Mouse (Mus musculus) right cerebral cortex, postnatal 25 days (tissue): ENCODE results near the gene Tmx4.
"Not testable (repeated sequence)": the region's sequence is repeated elsewhere in the genome, so short reads cannot be mapped to it uniquely, and the experiment has no call there.

Experiments used
- DNase-seq: peaks from one replicate; pipeline ENCODE4 v3.0.0; 2022

The Tmx4 gene

DNA sequence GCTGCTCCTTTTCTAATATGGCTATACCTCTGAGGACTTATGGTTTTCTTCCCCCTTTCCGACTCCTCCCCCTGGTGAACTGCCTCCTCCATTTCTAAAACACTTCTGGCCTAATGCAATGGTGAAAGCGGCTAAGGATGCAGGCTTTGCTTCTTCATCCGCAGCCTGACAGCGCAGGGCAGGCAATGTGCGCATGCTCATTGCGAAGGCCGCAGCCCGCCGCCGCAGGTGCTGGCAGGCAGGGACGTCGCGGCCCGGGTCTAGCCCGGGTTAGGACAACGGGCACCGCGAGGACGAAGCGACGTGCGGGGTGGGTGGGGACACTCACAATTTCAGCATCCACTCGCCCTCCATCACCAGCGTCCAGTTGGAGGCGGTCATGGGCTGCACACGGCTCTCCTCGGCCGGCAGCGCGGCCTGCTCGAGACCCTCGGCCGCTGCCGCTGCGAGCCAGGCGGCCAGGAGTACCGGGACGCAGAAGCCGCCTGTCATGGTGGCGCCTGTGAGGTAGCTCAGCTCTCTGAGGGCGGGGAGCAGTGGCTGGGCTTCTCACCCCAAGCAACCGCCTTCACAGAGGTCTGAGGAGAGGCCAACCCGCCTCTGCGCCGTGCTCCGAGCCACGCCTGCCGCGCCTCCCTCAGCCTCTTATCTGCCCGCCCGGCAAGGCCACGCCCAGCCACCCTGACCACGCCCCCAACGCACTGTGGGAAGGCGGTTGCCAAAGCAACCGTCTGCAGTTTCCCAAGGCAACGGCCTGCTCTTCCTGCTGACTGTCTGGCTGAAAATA, at the start of gene Tmx4:
Gene Tmx4 (minus strand): TSS at position 632 of the 787 bp plus-strand sequence.
- DNase-seq = peak; percentile 98

- no peak for DNase-seq
Measured at GRCm38 (mm10) chr2:134692125-134692524, 48.2 kb upstream of the Tmx4 start.

GRCm38 (mm10) chr2:134691055-134691454, 47.1 kb upstream of the Tmx4 start:
- DNase-seq = no peak

GRCm38 (mm10) chr2:134682326-134682725, 38.4 kb upstream of the Tmx4 start:
- DNase-seq = no peak

DNA sequence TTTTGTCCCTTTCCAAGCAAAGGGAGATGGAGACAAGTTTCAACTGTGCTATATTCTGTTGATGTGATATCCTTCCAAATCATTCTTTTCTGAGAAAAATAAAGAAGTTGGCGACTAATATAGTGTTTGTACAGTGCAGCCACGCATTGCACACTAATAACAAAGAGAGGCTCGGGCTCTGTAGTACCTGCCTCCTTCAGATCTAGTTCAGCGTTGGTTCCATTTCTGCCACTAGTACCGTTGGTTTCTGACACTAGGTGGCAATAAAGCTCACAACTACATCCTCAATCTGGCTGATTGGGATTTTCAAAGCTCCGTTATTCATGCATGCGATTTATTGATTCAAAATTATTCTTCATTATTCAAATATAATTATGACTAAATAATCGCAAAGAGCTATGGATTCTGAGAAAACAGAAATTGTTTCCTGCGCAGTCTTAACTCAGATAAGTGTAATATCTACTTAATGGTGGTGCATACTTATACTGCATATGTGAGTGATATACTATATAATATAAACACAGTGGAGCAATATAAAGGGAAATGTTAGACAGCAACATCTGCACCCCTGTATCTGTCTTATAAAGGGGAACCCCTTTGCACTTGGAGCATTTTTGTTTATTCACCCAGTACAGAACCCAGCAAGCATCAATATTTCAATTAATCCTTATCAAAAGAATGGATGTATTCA, 37.5 kb upstream of the Tmx4 start:
- DNase-seq = peak; percentile 36

DNA sequence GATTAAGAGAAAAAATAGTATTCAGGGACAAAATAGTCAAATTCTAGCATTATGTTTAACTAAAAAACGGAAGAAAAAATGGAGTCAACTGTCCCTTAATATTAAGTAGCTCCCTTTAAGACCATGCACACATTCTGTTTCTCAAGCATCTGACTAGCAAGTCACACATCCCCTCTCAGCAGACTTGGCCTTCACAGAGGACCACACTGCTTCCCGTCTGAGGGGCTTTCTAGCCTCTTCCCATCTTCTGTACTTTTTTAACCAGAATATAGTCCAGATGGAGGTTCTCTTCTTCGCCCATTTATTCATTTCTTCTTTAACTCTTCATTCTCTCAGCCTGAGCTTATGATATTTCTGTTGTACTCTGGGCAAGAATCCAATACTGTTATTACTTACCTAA, 35.6 kb upstream of the Tmx4 start:
- no peak for DNase-seq

GRCm38 (mm10) chr2:134675465-134675864, 31.5 kb upstream of the Tmx4 start:
- DNase-seq = no peak

GRCm38 (mm10) chr2:134673604-134674003, 29.7 kb upstream of the Tmx4 start:
- DNase-seq = no peak

DNA sequence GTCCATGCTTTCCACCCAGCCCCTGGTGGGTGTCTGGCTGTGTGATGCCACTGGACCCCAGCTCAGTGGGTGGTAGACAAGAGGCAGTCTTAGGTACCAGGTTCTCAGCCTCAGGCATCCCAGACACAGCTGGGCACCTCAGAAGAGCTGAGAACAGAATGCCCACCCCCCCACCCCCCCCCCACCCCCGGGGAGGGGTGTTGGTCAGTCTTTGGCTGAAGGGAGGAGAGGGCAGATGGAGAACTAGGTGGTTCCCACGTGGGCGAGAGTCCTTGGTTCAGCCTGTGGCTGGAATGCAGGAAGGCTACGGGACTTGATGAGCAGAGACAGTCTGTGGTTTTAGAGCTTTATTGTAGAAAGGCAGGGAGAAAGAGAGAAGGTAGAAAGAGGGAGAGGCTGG, 12.5 kb upstream of the Tmx4 start:
- DNase-seq = no peak

GRCm38 (mm10) chr2:134654668-134655067, 10.7 kb upstream of the Tmx4 start:
- no peak for DNase-seq

DNA sequence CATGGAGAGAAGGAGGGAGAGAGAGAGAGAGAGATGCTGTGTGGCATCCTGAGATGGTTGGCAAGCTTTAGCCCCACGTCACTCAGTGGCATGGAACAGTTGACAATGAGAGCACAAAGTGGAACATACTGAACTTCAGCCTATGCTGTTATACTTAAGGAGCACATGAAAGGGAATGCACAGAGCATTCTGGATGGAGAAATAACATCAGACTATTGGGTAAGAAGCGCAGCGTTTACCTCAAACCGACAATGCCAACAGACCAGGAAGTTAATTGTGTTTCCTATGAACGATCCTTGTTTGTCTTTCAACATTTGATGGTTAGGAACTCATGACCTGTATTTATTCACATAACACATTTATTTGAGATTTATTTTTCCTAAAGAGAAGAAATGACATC, 8.8 kb upstream of the Tmx4 start:
- DNase-seq = no peak

DNA sequence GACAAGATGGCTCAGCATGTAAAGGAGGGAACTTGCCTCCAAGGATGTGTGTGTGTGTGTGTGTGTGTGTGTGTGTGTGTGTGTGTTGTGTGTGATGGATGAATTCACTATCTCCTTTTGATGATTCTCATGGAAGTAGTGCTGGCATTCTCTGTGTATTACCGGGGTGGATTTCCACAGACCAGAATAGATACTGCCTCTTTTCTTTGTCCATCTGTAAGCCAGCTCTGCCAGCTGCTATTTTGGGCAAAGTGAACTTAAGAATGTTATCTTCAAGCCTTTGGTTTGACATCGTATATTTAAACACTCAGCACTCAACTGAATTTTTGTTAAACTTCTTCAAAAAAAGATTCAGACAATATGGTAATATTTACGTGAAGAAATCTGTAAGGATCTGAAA, 5.1 kb upstream of the Tmx4 start:
- peak; percentile 23 for DNase-seq

- no peak for DNase-seq
Measured at GRCm38 (mm10) chr2:134645752-134646151, 1.8 kb upstream of the Tmx4 start.

GRCm38 (mm10) chr2:134645166-134645565, 1.2 kb upstream of the Tmx4 start:
- no peak for DNase-seq

DNA sequence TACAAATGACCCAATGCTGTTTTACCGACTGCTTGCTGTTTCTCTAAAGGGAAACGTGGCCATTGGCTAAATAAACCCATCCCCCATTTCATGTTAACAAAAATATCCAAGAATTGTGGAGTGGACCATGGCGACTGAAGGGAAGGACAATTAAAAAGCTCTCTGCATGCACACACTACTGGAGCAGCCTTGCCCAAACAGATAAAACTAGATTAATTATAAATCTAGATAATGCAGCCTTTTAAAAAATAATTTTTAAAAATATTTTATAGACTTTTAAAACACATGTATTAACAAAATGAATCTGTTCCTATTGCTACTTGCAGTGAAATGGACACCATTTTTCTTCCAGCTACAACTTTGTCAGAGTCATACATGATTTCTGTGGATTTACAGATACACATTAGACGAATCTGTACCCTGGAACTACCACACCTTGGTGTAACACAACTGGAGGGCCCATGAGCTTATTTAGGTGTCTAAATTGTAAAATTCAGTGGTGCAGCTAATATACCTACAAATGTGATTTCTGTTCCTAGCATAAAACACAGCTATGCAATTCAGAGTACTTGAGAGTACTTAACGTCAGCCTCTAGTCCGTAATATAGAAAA, 462 bp upstream of the Tmx4 start:
- no peak for DNase-seq

GRCm38 (mm10) chr2:134642377-134642776, 1.6 kb downstream of the Tmx4 start:
- no peak for DNase-seq

- DNase-seq = no peak
Measured at GRCm38 (mm10) chr2:134641372-134641771, 2.6 kb downstream of the Tmx4 start.

DNA sequence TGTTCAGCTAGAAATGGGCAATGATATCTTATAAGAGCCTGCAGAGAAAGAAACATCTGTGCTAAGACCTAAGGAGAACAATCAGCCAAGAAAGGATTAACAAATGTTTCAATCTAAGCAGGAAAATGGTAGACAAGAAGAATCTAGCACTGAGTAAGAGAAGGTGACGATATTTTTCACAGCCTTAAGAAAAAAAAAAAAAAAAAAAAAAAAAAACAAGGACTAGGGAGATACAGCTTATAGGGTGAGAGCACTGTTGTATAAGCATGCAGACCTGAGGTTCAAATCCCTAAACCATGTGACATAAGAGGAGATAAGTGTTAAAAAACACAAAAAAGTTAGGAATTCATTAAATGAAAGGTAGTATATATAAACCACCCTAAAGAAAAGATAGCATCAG, 3.5 kb downstream of the Tmx4 start:
- no peak for DNase-seq

DNA sequence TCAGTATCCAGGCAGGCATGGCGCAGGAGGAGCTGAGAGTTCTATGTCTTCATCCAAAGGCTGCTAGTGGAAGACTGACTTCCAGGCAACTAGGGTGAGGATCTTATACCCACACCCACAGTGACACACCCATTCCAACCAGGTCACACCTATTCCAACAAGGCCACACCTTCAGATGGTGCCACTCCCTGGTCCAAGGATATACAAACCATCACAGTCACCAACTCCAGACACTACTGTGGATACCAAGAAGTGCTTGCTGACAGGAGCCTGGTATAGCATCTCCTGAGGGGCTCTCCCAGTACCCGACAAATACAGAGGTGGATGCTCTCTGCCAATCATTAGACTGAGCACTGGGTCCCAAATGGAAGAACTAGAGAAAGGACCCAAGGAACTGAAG, 15.4 kb downstream of the Tmx4 start:
- not testable (repeated sequence) for DNase-seq

- DNase-seq = no peak
Measured at GRCm38 (mm10) chr2:134604935-134605334, 39.0 kb downstream of the Tmx4 start.

DNA sequence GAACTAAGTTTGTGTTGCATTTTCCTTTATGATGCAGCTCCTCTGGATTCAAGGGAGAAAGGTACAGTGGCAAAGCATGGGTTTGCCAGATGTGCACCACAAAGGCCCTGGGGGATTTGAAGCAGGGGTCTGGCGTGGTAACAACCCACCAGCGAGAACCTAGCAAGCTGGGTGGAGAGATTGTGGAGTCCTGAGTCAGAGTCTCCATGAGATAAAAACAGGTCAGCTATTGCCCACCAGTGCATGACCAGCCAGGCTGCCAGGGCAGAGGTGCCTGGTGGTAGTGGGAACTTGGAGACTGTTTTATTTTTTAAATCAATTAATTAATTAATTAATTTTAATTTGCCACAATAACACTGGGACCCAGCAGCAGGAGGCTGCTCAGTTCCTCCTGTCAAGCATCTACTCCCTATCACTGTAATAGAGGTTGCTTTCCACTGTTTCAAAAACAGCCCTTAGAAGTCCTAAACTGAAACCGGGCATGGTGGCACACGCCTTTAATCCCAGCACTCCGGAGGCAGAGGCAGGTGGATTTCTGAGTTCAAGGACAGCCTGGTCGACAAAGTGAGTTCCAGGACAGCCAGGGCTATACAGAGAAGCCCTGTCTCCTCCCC, 52.8 kb downstream of the Tmx4 start:
- DNase-seq = no peak

GRCm38 (mm10) chr2:134585243-134585642, 58.7 kb downstream of the Tmx4 start:
- DNase-seq = no peak

GRCm38 (mm10) chr2:134559422-134559821, 84.5 kb downstream of the Tmx4 start:
- DNase-seq = no peak
